Mouse (Mus musculus) myocyte (in vitro differentiated cells): ENCODE measurements around the gene Aurka. TPM values are rescaled to one million over a fixed set of nuclear protein-coding genes. Genes with fewer than 3 reads are reported as not detected.

Source experiments
- H3K27me3 ChIP-seq: one replicate; pipeline ENCODE4 v1.6.1; 2011; ENCODE audit not compliant: control insufficient read depth, insufficient read depth, insufficient read length
- H3K36me3 ChIP-seq: one replicate; pipeline ENCODE4 v1.6.1; 2011; ENCODE audit not compliant: control insufficient read depth, insufficient read depth
- H3K4me2 ChIP-seq: one replicate; pipeline ENCODE4 v1.6.1; 2011; ENCODE audit warnings: low read depth, control low read depth
- H3K4me3 ChIP-seq: one replicate; pipeline ENCODE4 v1.5.1; 2011; ENCODE audit warnings: mild to moderate bottlenecking, control low read depth, moderate library complexity
- H3K79me2 ChIP-seq: one replicate; pipeline ENCODE4 v1.6.1; 2011; ENCODE audit not compliant: control insufficient read depth, insufficient read depth
- H3ac ChIP-seq: one replicate; pipeline ENCODE4 v1.6.1; 2011; ENCODE audit not compliant: control insufficient read depth, insufficient read length
- CEBPB ChIP-seq: IDR thresholded peaks from 2 replicates; pipeline ENCODE4 v1.6.1; 2011; ENCODE audit warnings: mild to moderate bottlenecking, moderate library complexity; ENCODE audit not compliant: poor library complexity, insufficient read depth, severe bottlenecking
- E2F4 ChIP-seq: IDR thresholded peaks from one replicate; pipeline ENCODE4 v1.6.1; 2011; ENCODE audit warnings: mild to moderate bottlenecking, control low read depth, moderate library complexity; ENCODE audit not compliant: insufficient read depth
- MAX ChIP-seq: IDR thresholded peaks from one replicate; pipeline ENCODE4 v1.6.1; 2011; ENCODE audit warnings: low read depth, mild to moderate bottlenecking, control low read depth
- MYOD1 ChIP-seq, 3 experiments: IDR thresholded peaks; one replicate each; pipeline ENCODE4 v1.6.1; 2011; ENCODE audit warnings: control low read depth in 2 of 3, low read depth in 2 of 3, mild to moderate bottlenecking in 2 of 3, moderate library complexity in 1 of 3; ENCODE audit not compliant: insufficient read length in 2 of 3, control insufficient read depth in 1 of 3
- MYOG ChIP-seq, 3 experiments: IDR thresholded peaks; one replicate each; pipeline ENCODE4 v1.6.1; 2011; ENCODE audit warnings: control low read depth in 2 of 3, low read depth in 2 of 3, mild to moderate bottlenecking in 2 of 3; ENCODE audit not compliant: insufficient read length in 2 of 3, control insufficient read depth in 1 of 3, insufficient read depth in 1 of 3
- POLR2A ChIP-seq: IDR thresholded peaks from one replicate; pipeline ENCODE4 v1.6.1; 2011; ENCODE audit warnings: low read depth, mild to moderate bottlenecking, control low read depth, moderate library complexity; ENCODE audit not compliant: insufficient read length
- POLR2AphosphoS2 ChIP-seq: IDR thresholded peaks from one replicate; pipeline ENCODE4 v1.6.1; 2011; ENCODE audit warnings: low read depth, control low read depth; ENCODE audit not compliant: insufficient read length
- REST ChIP-seq: IDR thresholded peaks from one replicate; pipeline ENCODE4 v1.6.1; 2011; ENCODE audit warnings: mild to moderate bottlenecking, control low read depth, moderate library complexity; ENCODE audit not compliant: insufficient read depth, insufficient read length
- SRF ChIP-seq: IDR thresholded peaks from one replicate; pipeline ENCODE4 v1.6.1; 2011; ENCODE audit warnings: low read depth; ENCODE audit not compliant: control insufficient read depth, insufficient read length
- TCF12 ChIP-seq: IDR thresholded peaks from one replicate; pipeline ENCODE4 v1.6.1; 2011; ENCODE audit warnings: mild to moderate bottlenecking, control low read depth; ENCODE audit not compliant: poor library complexity, insufficient read depth, severe bottlenecking
- TCF3 ChIP-seq: IDR thresholded peaks from one replicate; pipeline ENCODE4 v1.6.1; 2011; ENCODE audit warnings: low read depth, control low read depth; ENCODE audit not compliant: insufficient read length
- USF1 ChIP-seq: IDR thresholded peaks from one replicate; pipeline ENCODE4 v1.6.1; 2011; ENCODE audit warnings: low read depth, mild to moderate bottlenecking, control low read depth, moderate library complexity
- polyA plus RNA-seq: library from polyadenylated mRNA; unstranded; fragments of >200 nt; fragmentation: generic; extraction: Trizol; gene quantifications from one replicate; pipeline ENCODE4 v1.2.1, GENCODE M21; 2012; ENCODE audit warnings: missing spikeins

Gene Aurka
- polyA plus RNA-seq, 1 experiment = 46.9 TPM

DNA sequence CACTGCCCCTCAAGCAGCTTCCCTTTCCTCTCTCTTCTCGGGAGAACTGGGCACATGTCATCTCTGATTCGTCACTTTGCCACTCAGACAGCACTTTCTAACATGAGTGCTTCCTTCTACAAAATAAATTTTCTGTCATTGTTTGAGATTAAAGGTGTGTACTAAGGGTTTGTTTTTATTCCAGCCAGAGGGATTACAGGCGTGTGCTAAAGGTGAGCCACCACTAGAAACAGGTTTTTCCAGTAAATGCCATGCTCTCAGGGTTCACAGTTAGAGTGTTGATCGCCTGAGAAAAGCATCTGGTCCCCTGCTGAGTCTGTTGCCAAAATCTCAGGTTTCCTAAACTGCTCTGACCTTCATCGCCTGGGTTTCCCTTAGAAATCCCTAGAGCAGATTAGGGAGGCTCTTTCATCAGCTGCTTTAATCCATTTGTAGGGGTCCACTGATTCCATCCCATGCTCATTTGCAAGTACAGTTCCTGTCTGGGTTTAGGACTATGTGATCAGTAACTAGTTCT lies 6.7 kb upstream of the Aurka start:
- Histone ChIP-seq H3K4me3 (no peak overlapping the region), H3K4me2 (no peak overlapping the region), H3K27me3 (no peaks in the 10 kb centered on the region), H3ac (no peak overlapping the region), H3K36me3 (peaks cover 54% of the 10 kb centered on the region), H3K79me2 (peaks cover 14% of the 10 kb centered on the region)
- TF ChIP-seq USF1 (no peak), MYOD1 (IDR thresholded peaks at IDR 0.05; ENCODE audit: control insufficient read depth in 1 of 3, insufficient read length in 2 of 3, low read depth in 2 of 3) (no peak), TCF12 (no peak), POLR2AphosphoS2 (no peak), SRF (no peak), TCF3 (no peak), MAX (no peak), POLR2A (no peak), CEBPB (no peak), MYOG (IDR thresholded peaks at IDR 0.05; ENCODE audit: control insufficient read depth in 1 of 3, insufficient read depth in 1 of 3, insufficient read length in 2 of 3, low read depth in 2 of 3) (no peak), REST (no peak), E2F4 (no peak)

DNA sequence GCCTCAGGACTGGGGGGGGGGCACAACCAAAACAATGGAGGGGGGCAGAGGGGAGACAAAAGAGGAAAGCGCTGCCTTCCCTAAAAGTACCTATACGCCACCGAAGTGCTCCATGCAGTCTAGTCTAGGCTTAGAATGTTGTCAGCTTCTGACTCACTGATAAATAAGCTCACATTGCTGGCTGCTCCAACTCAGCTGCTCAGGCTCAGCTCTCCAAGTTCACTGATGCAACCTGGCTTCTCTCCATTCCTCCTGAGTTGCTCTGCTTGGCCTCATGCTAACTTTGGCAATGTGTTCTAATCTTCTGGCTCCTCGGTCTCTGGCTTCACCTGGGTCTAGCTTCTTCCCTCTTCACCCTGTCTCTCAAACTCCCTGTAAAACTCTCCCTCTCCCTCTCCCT lies 6.2 kb upstream of the Aurka start:
- Histone ChIP-seq H3K79me2 (peaks cover 19% of the 10 kb centered on the region), H3K27me3 (no peaks in the 10 kb centered on the region), H3K36me3 (peaks cover 54% of the 10 kb centered on the region), H3ac (no peak overlapping the region), H3K4me2 (no peak overlapping the region), H3K4me3 (no peak overlapping the region)
- TF ChIP-seq MYOG (IDR thresholded peaks at IDR 0.05; ENCODE audit: control insufficient read depth in 1 of 3, insufficient read depth in 1 of 3, insufficient read length in 2 of 3, low read depth in 2 of 3) (no peak), POLR2AphosphoS2 (no peak), USF1 (no peak), MAX (no peak), E2F4 (no peak), REST (no peak), CEBPB (no peak), TCF12 (no peak), MYOD1 (IDR thresholded peaks at IDR 0.05; ENCODE audit: control insufficient read depth in 1 of 3, insufficient read length in 2 of 3, low read depth in 2 of 3) (no peak), TCF3 (no peak), POLR2A (no peak), SRF (no peak)

- TF ChIP-seq TCF12 = no peak
- no peak for TF ChIP-seq E2F4
- TF ChIP-seq MAX = no peak
- no peak for TF ChIP-seq TCF3
- no peak for TF ChIP-seq REST
- no peak for TF ChIP-seq SRF
- no peak for TF ChIP-seq POLR2AphosphoS2
- no peak for TF ChIP-seq MYOD1 (IDR thresholded peaks at IDR 0.05; ENCODE audit: control insufficient read depth in 1 of 3, insufficient read length in 2 of 3, low read depth in 2 of 3)
- Histone ChIP-seq H3K36me3 (peaks cover 18% of the 10 kb centered on the region), H3K4me2 (peak overlapping the region; percentile 73), H3ac (peak overlapping the region; percentile 67), H3K4me3 (peak overlapping the region; percentile 98), H3K27me3 (no peaks in the 10 kb centered on the region), H3K79me2 (peaks cover 71% of the 10 kb centered on the region)
Observed at GRCm38 (mm10) chr2:172371258-172371657, 923 bp upstream of the Aurka start.

- Histone ChIP-seq H3K36me3 (peaks cover 40% of the 10 kb centered on the region), H3ac (no peak overlapping the region), H3K4me3 (no peak overlapping the region), H3K79me2 (peaks cover 41% of the 10 kb centered on the region), H3K4me2 (no peak overlapping the region), H3K27me3 (no peaks in the 10 kb centered on the region)
- no peak for TF ChIP-seq USF1
- TF ChIP-seq CEBPB = no peak
- no peak for TF ChIP-seq TCF3
- TF ChIP-seq MYOD1 (IDR thresholded peaks at IDR 0.05; ENCODE audit: control insufficient read depth in 1 of 3, insufficient read length in 2 of 3, low read depth in 2 of 3) = no peak
- no peak for TF ChIP-seq MAX
- no peak for TF ChIP-seq TCF12
- TF ChIP-seq POLR2AphosphoS2 = no peak
- TF ChIP-seq POLR2A = no peak
- no peak for TF ChIP-seq MYOG (IDR thresholded peaks at IDR 0.05; ENCODE audit: control insufficient read depth in 1 of 3, insufficient read depth in 1 of 3, insufficient read length in 2 of 3, low read depth in 2 of 3)
- TF ChIP-seq REST = no peak
- no peak for TF ChIP-seq SRF
- TF ChIP-seq E2F4 = no peak
Observed at GRCm38 (mm10) chr2:172363176-172363575, 7.2 kb downstream of the Aurka start.

DNA sequence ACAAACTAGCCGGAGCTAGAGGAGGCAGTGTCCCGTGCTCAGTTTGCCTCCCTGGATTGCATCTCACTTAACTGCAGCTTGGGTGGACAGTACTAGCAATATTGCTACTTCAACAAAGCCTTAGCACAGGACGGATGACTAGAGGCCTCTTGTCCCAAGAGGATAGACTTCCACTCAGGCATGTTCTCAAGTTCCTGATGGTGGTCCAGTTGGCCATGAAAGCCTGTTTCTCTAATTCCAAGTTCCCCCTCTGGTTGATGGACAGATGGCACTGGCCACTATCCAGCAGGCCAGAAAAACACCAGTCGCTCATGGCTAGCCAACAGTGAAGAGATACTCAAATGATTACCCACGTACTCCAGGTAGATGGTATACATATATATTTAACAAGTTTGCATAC lies 14.5 kb downstream of the Aurka start:
- Histone ChIP-seq H3K4me2 (no peak overlapping the region), H3K4me3 (no peak overlapping the region), H3ac (no peak overlapping the region), H3K27me3 (no peaks in the 10 kb centered on the region), H3K36me3 (peaks cover 20% of the 10 kb centered on the region), H3K79me2 (no peaks in the 10 kb centered on the region)
- TF ChIP-seq CEBPB (no peak), MAX (no peak), POLR2AphosphoS2 (peak; percentile 32)
